Mouse (Mus musculus) intestine, embryonic 15.5 days (tissue): ENCODE data around the gene 1700001K19Rik. TPM values are rescaled to one million over a fixed set of nuclear protein-coding genes. Genes with fewer than 3 reads are reported as not detected.
"Not testable (repeated sequence)": the region's sequence is repeated elsewhere in the genome, so short reads cannot be mapped to it uniquely, and the experiment has no call there.

Experiments used
- ATAC-seq: fragments of 200-750 bp; cut with Nextera tagmentation; 2 replicates; pipeline ENCODE4 v1.8.0; 2017; ENCODE audit warnings: moderate TSS enrichment, moderate library complexity
- H3K27ac ChIP-seq: fragments of 300-500 bp; sonication (generic); 2 replicates; pipeline ENCODE4 v1.5.1; 2015; ENCODE audit warnings: mild to moderate bottlenecking, inconsistent platforms
- H3K27me3 ChIP-seq: fragments of 300-500 bp; sonication (generic); replicated peaks from 2 replicates; pipeline ENCODE4 v1.6.1; 2015; ENCODE audit warnings: inconsistent platforms
- H3K36me3 ChIP-seq: fragments of 300-500 bp; sonication (generic); 2 replicates; pipeline ENCODE4 v1.6.1; 2015; ENCODE audit warnings: inconsistent platforms
- H3K4me1 ChIP-seq: fragments of 300-500 bp; sonication (generic); replicated peaks from 2 replicates; pipeline ENCODE4 v1.6.1; 2015; ENCODE audit warnings: inconsistent platforms
- H3K4me2 ChIP-seq: fragments of 300-500 bp; sonication (generic); replicated peaks from 2 replicates; pipeline ENCODE4 v1.6.1; 2015; ENCODE audit warnings: mild to moderate bottlenecking, inconsistent platforms
- H3K4me3 ChIP-seq: fragments of 300-500 bp; sonication (generic); replicated peaks from 2 replicates; pipeline ENCODE4 v1.5.1; 2015; ENCODE audit warnings: inconsistent platforms
- H3K9ac ChIP-seq: fragments of 300-500 bp; sonication (generic); 2 replicates; pipeline ENCODE4 v1.6.1; 2015; ENCODE audit warnings: inconsistent platforms
- H3K9me3 ChIP-seq: fragments of 300-500 bp; sonication (generic); 2 replicates; pipeline ENCODE4 v1.6.1; 2016; ENCODE audit warnings: inconsistent platforms
- WGBS: fragments of 180-500 bp; shearing (Covaris S2); methylation state at CpG from one replicate; pipeline ENCODE4 v1.1.7; 2015; 5-methylcytosine and 5-hydroxymethylcytosine counted together
- polyA plus RNA-seq: library from polyadenylated mRNA; unstranded; fragments of >200 nt; fragmentation: Nextera tagmentation; extraction: Ambion mirVana; gene quantifications from 2 replicates; pipeline ENCODE4 v1.2.1, GENCODE M21; 2015

Gene 1700001K19Rik
- not detected in 2 replicates for polyA plus RNA-seq

GRCm38 (mm10) chr12:110682561-110683299 is at the start of gene 1700001K19Rik:
1700001K19Rik (minus strand) TSS chr12:110682619.
- H3K9me3 ChIP-seq: no peaks in the 10 kb centered on the region
- no peaks in the 10 kb centered on the region for H3K36me3 ChIP-seq
- H3K4me1 ChIP-seq: no peaks in the 10 kb centered on the region; the same call in 1 of the 2 replicates
- no peak within 1 kb of the TSS for H3K27ac ChIP-seq
- no peaks in the 10 kb centered on the region for H3K27me3 ChIP-seq
- no peak within 1 kb of the TSS for H3K9ac ChIP-seq
- no peak within 1 kb of the TSS for H3K4me3 ChIP-seq
- no peak for ATAC-seq
- WGBS: 74% methylated on average over 9 of the region's 9 CpGs
- no peak within 1 kb of the TSS for H3K4me2 ChIP-seq

GRCm38 (mm10) chr12:110726428-110726827 is 44.0 kb upstream of the 1700001K19Rik start:
- H3K36me3 ChIP-seq: no peaks in the 10 kb centered on the region
- H3K27me3 ChIP-seq: no peaks in the 10 kb centered on the region
- H3K9me3 ChIP-seq: no peaks in the 10 kb centered on the region
- no peaks in the 10 kb centered on the region for H3K4me1 ChIP-seq
- 62% methylated on average over 1 of the region's 1 CpGs for WGBS
- H3K27ac ChIP-seq: no peak overlapping the region
- H3K4me2 ChIP-seq: no peak overlapping the region
- H3K4me3 ChIP-seq: no peak overlapping the region
- no peak for ATAC-seq
- H3K9ac ChIP-seq: no peak overlapping the region

- ATAC-seq: peak; percentile 31; the same call in 1 of the 2 replicates
- H3K4me1 ChIP-seq: no peaks in the 10 kb centered on the region
- no peak overlapping the region for H3K9ac ChIP-seq
- 0 out of 2 replicates have a peak, but pooled peaks cover under 1% of the 10 kb centered on the region for H3K27me3 ChIP-seq
- H3K36me3 ChIP-seq: no peaks in the 10 kb centered on the region
- no peak overlapping the region for H3K4me2 ChIP-seq
- WGBS: 68% methylated on average over 5 of the region's 5 CpGs
- H3K27ac ChIP-seq: no peak overlapping the region
- H3K9me3 ChIP-seq: no peaks in the 10 kb centered on the region
- H3K4me3 ChIP-seq: no peak overlapping the region
Observed at GRCm38 (mm10) chr12:110725489-110725888, 43.1 kb upstream of the 1700001K19Rik start.

- Histone ChIP-seq H3K4me3 (no peak overlapping the region), H3K27me3 (0 out of 2 replicates have a peak, but pooled peaks cover 3% of the 10 kb centered on the region), H3K4me2 (no peak overlapping the region), H3K27ac (no peak overlapping the region), H3K4me1 (no peaks in the 10 kb centered on the region), H3K9me3 (no peaks in the 10 kb centered on the region), H3K36me3 (no peaks in the 10 kb centered on the region), H3K9ac (no peak overlapping the region)
- no peak for ATAC-seq
- WGBS: 92% methylated on average over 5 of the region's 5 CpGs
Observed at GRCm38 (mm10) chr12:110725051-110725450, 42.6 kb upstream of the 1700001K19Rik start.

GRCm38 (mm10) chr12:110716004-110716403 is 33.6 kb upstream of the 1700001K19Rik start:
- no peaks in the 10 kb centered on the region for H3K4me1 ChIP-seq
- no peak overlapping the region for H3K9ac ChIP-seq
- no peak overlapping the region for H3K27ac ChIP-seq
- H3K4me2 ChIP-seq: no peak overlapping the region
- WGBS: 10% methylated on average over 5 of the region's 5 CpGs
- peak; percentile 67 for ATAC-seq
- no peaks in the 10 kb centered on the region for H3K36me3 ChIP-seq
- peaks cover 6% of the 10 kb centered on the region; the same call in 1 of the 2 replicates for H3K27me3 ChIP-seq
- H3K4me3 ChIP-seq: no peak overlapping the region
- no peaks in the 10 kb centered on the region for H3K9me3 ChIP-seq

GRCm38 (mm10) chr12:110714215-110714614 is 31.8 kb upstream of the 1700001K19Rik start:
- H3K4me2 ChIP-seq: no peak overlapping the region
- ATAC-seq: no peak
- no peaks in the 10 kb centered on the region for H3K4me1 ChIP-seq
- no peak overlapping the region for H3K4me3 ChIP-seq
- peaks cover 1% of the 10 kb centered on the region; the same call in 1 of the 2 replicates for H3K27me3 ChIP-seq
- WGBS: 84% methylated on average over 6 of the region's 6 CpGs
- H3K27ac ChIP-seq: no peak overlapping the region
- H3K9ac ChIP-seq: no peak overlapping the region
- no peaks in the 10 kb centered on the region for H3K36me3 ChIP-seq
- no peaks in the 10 kb centered on the region for H3K9me3 ChIP-seq

- H3K4me1 ChIP-seq: no peaks in the 10 kb centered on the region
- no peaks in the 10 kb centered on the region for H3K36me3 ChIP-seq
- no peaks in the 10 kb centered on the region for H3K27me3 ChIP-seq
- ATAC-seq: no peak
- no peaks in the 10 kb centered on the region for H3K9me3 ChIP-seq
- no peak overlapping the region for H3K4me3 ChIP-seq
- no peak overlapping the region for H3K4me2 ChIP-seq
- H3K9ac ChIP-seq: no peak overlapping the region
- WGBS: 94% methylated on average over 6 of the region's 6 CpGs
- no peak overlapping the region for H3K27ac ChIP-seq
Observed at GRCm38 (mm10) chr12:110713784-110714183, 31.4 kb upstream of the 1700001K19Rik start.

GRCm38 (mm10) chr12:110711270-110711669 is 28.9 kb upstream of the 1700001K19Rik start:
- no peaks in the 10 kb centered on the region for H3K27me3 ChIP-seq
- H3K36me3 ChIP-seq: no peaks in the 10 kb centered on the region
- 55% methylated on average over 5 of the region's 5 CpGs for WGBS
- no peak overlapping the region for H3K27ac ChIP-seq
- H3K9ac ChIP-seq: no peak overlapping the region
- H3K4me2 ChIP-seq: no peak overlapping the region
- no peaks in the 10 kb centered on the region; the same call in 1 of the 2 replicates for H3K4me1 ChIP-seq
- no peaks in the 10 kb centered on the region for H3K9me3 ChIP-seq
- no peak for ATAC-seq
- H3K4me3 ChIP-seq: no peak overlapping the region

- no peak overlapping the region for H3K4me3 ChIP-seq
- WGBS: 88% methylated on average over 7 of the region's 7 CpGs
- H3K4me1 ChIP-seq: peaks cover 3% of the 10 kb centered on the region; the same call in 1 of the 2 replicates
- H3K9me3 ChIP-seq: no peaks in the 10 kb centered on the region
- H3K36me3 ChIP-seq: no peaks in the 10 kb centered on the region
- ATAC-seq: no peak
- H3K27me3 ChIP-seq: no peaks in the 10 kb centered on the region
- no peak overlapping the region for H3K27ac ChIP-seq
- H3K4me2 ChIP-seq: no peak overlapping the region
- H3K9ac ChIP-seq: no peak overlapping the region
Observed at GRCm38 (mm10) chr12:110707451-110707850, 25.0 kb upstream of the 1700001K19Rik start.

GRCm38 (mm10) chr12:110706337-110707231 is 24.2 kb upstream of the 1700001K19Rik start:
- Histone ChIP-seq H3K4me3 (peak overlapping the region; percentile 21), H3K4me1 (peaks cover 3% of the 10 kb centered on the region), H3K36me3 (no peaks in the 10 kb centered on the region), H3K9me3 (no peaks in the 10 kb centered on the region), H3K4me2 (peak overlapping the region; percentile 74), H3K27me3 (no peaks in the 10 kb centered on the region), H3K27ac (peak overlapping the region; percentile 51; the same call in 1 of the 2 replicates), H3K9ac (peak overlapping the region; percentile 5)
- WGBS: 3% methylated on average over 27 of the region's 27 CpGs
- ATAC-seq: peak; percentile 83

- H3K27me3 ChIP-seq, H3K27ac ChIP-seq, H3K9me3 ChIP-seq, H3K9ac ChIP-seq, H3K36me3 ChIP-seq, ATAC-seq, H3K4me1 ChIP-seq, H3K4me2 ChIP-seq, H3K4me3 ChIP-seq: not testable (repeated sequence)
- 93% methylated on average over 4 of the region's 4 CpGs for WGBS
Observed at GRCm38 (mm10) chr12:110705419-110705818, 23.0 kb upstream of the 1700001K19Rik start.

GRCm38 (mm10) chr12:110703682-110704081 is 21.3 kb upstream of the 1700001K19Rik start:
- no peaks in the 10 kb centered on the region for H3K27me3 ChIP-seq
- H3K27ac ChIP-seq: no peak overlapping the region
- no peak overlapping the region for H3K9ac ChIP-seq
- peaks cover 4% of the 10 kb centered on the region for H3K4me1 ChIP-seq
- ATAC-seq: no peak
- H3K4me3 ChIP-seq: no peak overlapping the region
- H3K4me2 ChIP-seq: no peak overlapping the region
- no peaks in the 10 kb centered on the region for H3K9me3 ChIP-seq
- 73% methylated on average over 7 of the region's 7 CpGs for WGBS
- H3K36me3 ChIP-seq: no peaks in the 10 kb centered on the region
